Mouse (Mus musculus): ENCODE results near the gene Eif3k. TPM values are rescaled to one million over a fixed set of nuclear protein-coding genes. Genes with fewer than 3 reads are reported as not detected.

Gene Eif3k
- total and polyA plus RNA-seq, 3 experiments: 156 to 221 (median 177) TPM

- no peak for DNase-seq
- no peak overlapping the region for H3K9ac ChIP-seq (ENCODE audit: low read depth, low read length)
- no peak for TF ChIP-seq CTCF (IDR thresholded peaks at IDR 0.05)
- TF ChIP-seq POLR2A (IDR thresholded peaks at IDR 0.05; ENCODE audit: insufficient read depth, low read depth, low read length): no peak
- TF ChIP-seq EP300 (IDR thresholded peaks at IDR 0.05; ENCODE audit: insufficient read depth, low read depth, low read length): no peak
- peaks cover 15% of the 10 kb centered on the region for H3K79me2 ChIP-seq (replicated peaks; ENCODE audit: control insufficient read depth, insufficient read depth, low read length)
- H3K4me3 ChIP-seq: no peak overlapping the region
- H3K27me3 ChIP-seq (ENCODE audit: control insufficient read depth, insufficient read depth, low read length): no peaks in the 10 kb centered on the region
- 82% methylated on average over 10 of the region's 10 CpGs for WGBS
- H3K36me3 ChIP-seq (ENCODE audit: control insufficient read depth, insufficient read depth, low read length): peaks cover 69% of the 10 kb centered on the region
- H3K27ac ChIP-seq: no peak overlapping the region; the same call in 1 of the 2 replicates
- H3K4me1 ChIP-seq (ENCODE audit: control insufficient read depth, insufficient read depth, low read length): peaks cover 55% of the 10 kb centered on the region
- intact Hi-C loops (cut with DNase I): no loop called here
Measured at GRCm38 (mm10) chr7:28950346-28951037, 31.2 kb downstream of the Eif3k start.

- TF ChIP-seq EP300 (IDR thresholded peaks at IDR 0.05; ENCODE audit: insufficient read depth, low read depth, low read length) (no peak), POLR2A (IDR thresholded peaks at IDR 0.05; ENCODE audit: insufficient read depth, low read depth, low read length) (no peak), CTCF (IDR thresholded peaks at IDR 0.05) (no peak)
- H3K27ac ChIP-seq: peak overlapping the region; percentile 91
- intact Hi-C loops (cut with DNase I): no loop called here
- peaks cover 56% of the 10 kb centered on the region for H3K4me1 ChIP-seq (ENCODE audit: control insufficient read depth, insufficient read depth, low read length)
- H3K36me3 ChIP-seq (ENCODE audit: control insufficient read depth, insufficient read depth, low read length): peaks cover 62% of the 10 kb centered on the region
- 29% methylated on average over 2 of the region's 2 CpGs for WGBS
- no peak overlapping the region for H3K4me3 ChIP-seq
- no peak for DNase-seq
- peaks cover 11% of the 10 kb centered on the region for H3K79me2 ChIP-seq (replicated peaks; ENCODE audit: control insufficient read depth, insufficient read depth, low read length)
- H3K9ac ChIP-seq (ENCODE audit: low read depth, low read length): 0 out of 2 replicates have a peak overlapping the region, but pooled peaks have one; percentile 34
- no peaks in the 10 kb centered on the region for H3K27me3 ChIP-seq (ENCODE audit: control insufficient read depth, insufficient read depth, low read length)
Measured at GRCm38 (mm10) chr7:28949298-28949697, 32.4 kb downstream of the Eif3k start.

- peaks cover 55% of the 10 kb centered on the region for H3K4me1 ChIP-seq (ENCODE audit: control insufficient read depth, insufficient read depth, low read length)
- H3K27me3 ChIP-seq (ENCODE audit: control insufficient read depth, insufficient read depth, low read length): no peaks in the 10 kb centered on the region
- WGBS: 87% methylated on average over 7 of the region's 7 CpGs
- no peak overlapping the region for H3K4me3 ChIP-seq
- peaks cover 9% of the 10 kb centered on the region for H3K79me2 ChIP-seq (replicated peaks; ENCODE audit: control insufficient read depth, insufficient read depth, low read length)
- H3K9ac ChIP-seq (ENCODE audit: low read depth, low read length): no peak overlapping the region; the same call in 1 of the 2 replicates
- H3K36me3 ChIP-seq (ENCODE audit: control insufficient read depth, insufficient read depth, low read length): peaks cover 62% of the 10 kb centered on the region
- intact Hi-C loops (cut with DNase I): no loop called here
- peak overlapping the region; percentile 91 for H3K27ac ChIP-seq
- no peak for DNase-seq
- TF ChIP-seq EP300 (IDR thresholded peaks at IDR 0.05; ENCODE audit: insufficient read depth, low read depth, low read length) (no peak), CTCF (IDR thresholded peaks at IDR 0.05) (no peak)
Measured at GRCm38 (mm10) chr7:28948746-28949145, 32.9 kb downstream of the Eif3k start.

DNA sequence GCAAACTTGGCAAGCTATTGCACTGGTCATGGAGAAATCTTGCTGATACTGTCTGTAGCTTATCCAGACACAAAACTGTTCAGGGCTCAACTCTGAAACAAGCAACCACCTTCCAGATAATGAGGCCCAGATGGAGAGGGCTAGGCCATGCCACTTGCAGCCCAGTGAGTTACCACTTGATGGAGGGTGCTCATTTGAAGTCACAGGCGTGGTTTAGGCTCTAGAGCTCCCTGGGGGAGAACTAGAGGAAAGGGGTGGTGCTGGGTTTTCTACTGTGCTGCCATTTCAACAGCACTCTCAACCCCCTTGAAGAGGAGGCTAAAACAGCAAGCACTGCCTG lies 35.4 kb downstream of the Eif3k start:
- no peaks in the 10 kb centered on the region for H3K27me3 ChIP-seq (ENCODE audit: control insufficient read depth, insufficient read depth, low read length)
- H3K36me3 ChIP-seq (ENCODE audit: control insufficient read depth, insufficient read depth, low read length): peaks cover 59% of the 10 kb centered on the region
- no peak for TF ChIP-seq CTCF (IDR thresholded peaks at IDR 0.05)
- no peak for TF ChIP-seq EP300 (IDR thresholded peaks at IDR 0.05; ENCODE audit: insufficient read depth, low read depth, low read length)
- 0 out of 2 replicates have a peak, but pooled peaks have one; percentile 1 for TF ChIP-seq POLR2A (IDR thresholded peaks at IDR 0.05; ENCODE audit: insufficient read depth, low read depth, low read length)
- intact Hi-C loops (cut with DNase I): no loop called here
- peak overlapping the region; percentile 91 for H3K27ac ChIP-seq
- H3K4me3 ChIP-seq: no peak overlapping the region
- 12% methylated on average over 1 of the region's 1 CpGs for WGBS
- 0 out of 2 replicates have a peak overlapping the region, but pooled peaks have one; percentile 1 for H3K9ac ChIP-seq (ENCODE audit: low read depth, low read length)
- no peak for DNase-seq
- H3K4me1 ChIP-seq (ENCODE audit: control insufficient read depth, insufficient read depth, low read length): peaks cover 51% of the 10 kb centered on the region
- peaks cover 2% of the 10 kb centered on the region; the same call in 1 of the 2 replicates for H3K79me2 ChIP-seq (replicated peaks; ENCODE audit: control insufficient read depth, insufficient read depth, low read length)

GRCm38 (mm10) chr7:28945416-28946270 lies 36.0 kb downstream of the Eif3k start:
- intact Hi-C loops (cut with DNase I): no loop called here
- H3K79me2 ChIP-seq (replicated peaks; ENCODE audit: control insufficient read depth, insufficient read depth, low read length): peaks cover 2% of the 10 kb centered on the region; the same call in 1 of the 2 replicates
- no peaks in the 10 kb centered on the region for H3K27me3 ChIP-seq (ENCODE audit: control insufficient read depth, insufficient read depth, low read length)
- TF ChIP-seq CTCF (IDR thresholded peaks at IDR 0.05) (no peak), EP300 (IDR thresholded peaks at IDR 0.05; ENCODE audit: insufficient read depth, low read depth, low read length) (no peak), POLR2A (IDR thresholded peaks at IDR 0.05; ENCODE audit: insufficient read depth, low read depth, low read length) (0 out of 2 replicates have a peak, but pooled peaks have one; percentile 5)
- no peak overlapping the region for H3K4me3 ChIP-seq
- peak overlapping the region; percentile 91 for H3K27ac ChIP-seq
- H3K9ac ChIP-seq (ENCODE audit: low read depth, low read length): peak overlapping the region; percentile 28; the same call in 1 of the 2 replicates
- peak in 1 of 2 experiments; percentile 42 for DNase-seq
- peaks cover 54% of the 10 kb centered on the region for H3K4me1 ChIP-seq (ENCODE audit: control insufficient read depth, insufficient read depth, low read length)
- WGBS: 18% methylated on average over 10 of the region's 10 CpGs
- H3K36me3 ChIP-seq (ENCODE audit: control insufficient read depth, insufficient read depth, low read length): peaks cover 58% of the 10 kb centered on the region

Data from heart, adult 2 months (tissue).